Mouse (Mus musculus) stomach, embryonic 14.5 days (tissue): ENCODE data around the gene Gba2. TPM values are rescaled to one million over a fixed set of nuclear protein-coding genes. Genes with fewer than 3 reads are reported as not detected.
A peak's percentile ranks its signal among the peaks of the same experiment; 100 is the strongest.

Source experiments
- ATAC-seq: fragments of 200-750 bp; cut with Nextera tagmentation; 2 replicates; pipeline ENCODE4 v1.8.0; 2017; ENCODE audit warnings: low read depth, moderate TSS enrichment; ENCODE audit not compliant: insufficient number of reproducible peaks, insufficient read depth, low FRiP score
- H3K27ac ChIP-seq: fragments of 300-500 bp; sonication (generic); 2 replicates; pipeline ENCODE4 v1.5.1; 2014; ENCODE audit warnings: mild to moderate bottlenecking, low read length, moderate library complexity, mixed read lengths
- H3K27me3 ChIP-seq: fragments of 300-500 bp; sonication (generic); 2 replicates; pipeline ENCODE4 v1.6.1; 2014; ENCODE audit warnings: low read length, control low read depth, mixed read lengths; ENCODE audit not compliant: control insufficient read depth, insufficient read depth
- H3K36me3 ChIP-seq: fragments of 300-500 bp; sonication (generic); 2 replicates; pipeline ENCODE4 v1.6.1; 2014; ENCODE audit warnings: mild to moderate bottlenecking, control low read depth, low read length, moderate library complexity, mixed read lengths; ENCODE audit not compliant: control insufficient read depth, insufficient read depth
- H3K4me1 ChIP-seq: fragments of 300-500 bp; sonication (generic); 2 replicates; pipeline ENCODE4 v1.6.1; 2014; ENCODE audit warnings: low read length, control low read depth, mixed read lengths; ENCODE audit not compliant: control insufficient read depth, insufficient read depth
- H3K4me2 ChIP-seq: fragments of 300-500 bp; sonication (generic); replicated peaks from 2 replicates; pipeline ENCODE4 v1.6.1; 2014; ENCODE audit warnings: low read depth, low read length, control low read depth
- H3K4me3 ChIP-seq: fragments of 300-500 bp; sonication (generic); 2 replicates; pipeline ENCODE4 v1.5.1; 2014; ENCODE audit warnings: low read depth, low read length, control low read depth
- H3K9ac ChIP-seq: fragments of 300-500 bp; sonication (generic); replicated peaks from 2 replicates; pipeline ENCODE4 v1.6.1; 2014; ENCODE audit warnings: low read depth, mild to moderate bottlenecking, control low read depth, low read length, moderate library complexity, mixed read lengths
- H3K9me3 ChIP-seq: fragments of 300-500 bp; sonication (generic); 2 replicates; pipeline ENCODE4 v1.6.1; 2016; ENCODE audit warnings: low read depth, low read length, control low read depth; ENCODE audit not compliant: control insufficient read depth
- WGBS: fragments of 180-500 bp; shearing (Covaris S2); extraction: QIAGEN DNeasy Blood & Tissue Kit; methylation state at CpG from one replicate; pipeline ENCODE4 v1.1.7; 2014; 5-methylcytosine and 5-hydroxymethylcytosine counted together
- polyA plus RNA-seq: library from polyadenylated mRNA; unstranded; fragments of >200 nt; fragmentation: Nextera tagmentation; extraction: Ambion mirVana; gene quantifications from 2 replicates; pipeline ENCODE4 v1.2.1, GENCODE M21; 2014

Gba2 gene
- polyA plus RNA-seq, 1 experiment from 2014 or later: 13.8 TPM

DNA sequence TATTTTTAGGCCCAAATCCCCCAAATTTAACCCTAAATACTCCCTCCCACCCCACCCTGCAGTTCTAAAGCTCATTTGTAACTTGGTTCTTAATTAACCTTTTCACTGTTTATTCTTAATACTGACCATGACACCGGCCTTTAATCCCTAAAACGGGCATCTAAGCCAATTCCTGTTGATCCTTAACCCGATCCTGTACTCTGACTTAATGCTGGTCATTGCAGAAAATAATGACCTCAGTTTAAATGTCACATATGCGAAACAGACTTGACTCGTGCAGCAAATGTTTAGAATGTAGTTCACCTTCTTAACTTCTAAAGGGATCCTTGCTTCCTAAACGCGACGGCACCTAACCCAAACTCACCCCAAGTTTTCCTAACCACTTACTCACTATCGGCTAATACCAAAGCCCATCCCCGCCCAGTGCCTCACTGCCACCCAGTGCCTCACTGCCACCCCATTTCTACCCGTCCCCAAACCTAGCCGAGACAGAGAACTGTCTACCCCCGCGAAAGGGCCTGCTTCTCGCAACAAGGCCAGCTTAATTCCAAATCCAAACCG lies 17.2 kb downstream of the Gba2 start:
- 2% methylated on average over 16 of the region's 16 CpGs for WGBS
- H3K4me3 ChIP-seq: peak overlapping the region; percentile 82
- peak overlapping the region; percentile 82 for H3K4me2 ChIP-seq
- H3K9ac ChIP-seq: peak overlapping the region; percentile 92
- H3K27me3 ChIP-seq: no peaks in the 10 kb centered on the region
- H3K4me1 ChIP-seq: peaks cover 48% of the 10 kb centered on the region
- H3K9me3 ChIP-seq: no peaks in the 10 kb centered on the region
- peak overlapping the region; percentile 100 for H3K27ac ChIP-seq
- ATAC-seq: no peak; the same call in 1 of the 2 replicates
- peaks cover 27% of the 10 kb centered on the region for H3K36me3 ChIP-seq

DNA sequence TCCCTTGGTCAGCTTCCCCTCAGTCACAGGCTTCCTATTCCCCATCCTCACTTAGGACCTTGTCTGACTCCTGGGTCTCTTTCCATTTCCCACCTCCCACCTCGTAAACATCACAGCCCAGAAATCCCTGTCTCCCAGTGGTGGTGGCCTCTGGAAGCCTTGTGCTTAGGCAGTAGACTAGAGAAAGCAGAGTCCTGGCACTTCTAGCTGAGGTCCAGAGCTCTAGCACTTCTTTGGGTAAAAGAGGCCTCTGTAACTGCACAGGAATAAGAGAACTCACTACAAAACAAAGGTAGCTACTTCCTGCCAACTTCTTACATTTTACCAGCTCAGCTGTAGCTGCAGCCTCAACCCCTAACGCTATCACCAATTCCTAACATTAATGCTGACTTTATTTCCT lies 17.7 kb downstream of the Gba2 start:
- no peak for ATAC-seq
- Histone ChIP-seq H3K9me3 (no peaks in the 10 kb centered on the region), H3K9ac (peak overlapping the region; percentile 92; the same call in 1 of the 2 replicates), H3K4me2 (peak overlapping the region; percentile 82), H3K36me3 (peaks cover 27% of the 10 kb centered on the region), H3K4me3 (peak overlapping the region; percentile 82), H3K27ac (peak overlapping the region; percentile 100; the same call in 1 of the 2 replicates), H3K27me3 (no peaks in the 10 kb centered on the region), H3K4me1 (peaks cover 48% of the 10 kb centered on the region)
- 24% methylated on average over 2 of the region's 2 CpGs for WGBS

- Histone ChIP-seq H3K4me1 (peaks cover 48% of the 10 kb centered on the region), H3K9ac (peak overlapping the region; percentile 11; the same call in 1 of the 2 replicates), H3K36me3 (peaks cover 27% of the 10 kb centered on the region), H3K4me3 (peak overlapping the region; percentile 82), H3K27me3 (no peaks in the 10 kb centered on the region), H3K4me2 (peak overlapping the region; percentile 82), H3K9me3 (no peaks in the 10 kb centered on the region), H3K27ac (peak overlapping the region; percentile 11; the same call in 1 of the 2 replicates)
- WGBS: 36% methylated on average over 6 of the region's 6 CpGs
- no peak for ATAC-seq
These were observed 18.4 kb downstream of the Gba2 start for GRCm38 (mm10) chr4:43560243-43560611.

GRCm38 (mm10) chr4:43559519-43560242 lies 19.0 kb downstream of the Gba2 start:
- ATAC-seq: no peak
- H3K4me1 ChIP-seq: peaks cover 48% of the 10 kb centered on the region
- peaks cover 27% of the 10 kb centered on the region for H3K36me3 ChIP-seq
- peak overlapping the region; percentile 11; the same call in 1 of the 2 replicates for H3K27ac ChIP-seq
- peak overlapping the region; percentile 82 for H3K4me2 ChIP-seq
- H3K9ac ChIP-seq: no peak overlapping the region; the same call in 1 of the 2 replicates
- H3K4me3 ChIP-seq: peak overlapping the region; percentile 82
- H3K27me3 ChIP-seq: no peaks in the 10 kb centered on the region
- WGBS: 59% methylated on average over 13 of the region's 13 CpGs
- H3K9me3 ChIP-seq: no peaks in the 10 kb centered on the region

GRCm38 (mm10) chr4:43558631-43559356 lies 19.9 kb downstream of the Gba2 start:
- Histone ChIP-seq H3K9ac (no peak overlapping the region), H3K36me3 (peaks cover 30% of the 10 kb centered on the region)

GRCm38 (mm10) chr4:43558028-43558630 lies 20.5 kb downstream of the Gba2 start:
- no peak for ATAC-seq
- WGBS: 20% methylated on average over 5 of the region's 5 CpGs
- no peaks in the 10 kb centered on the region for H3K27me3 ChIP-seq
- peak overlapping the region; percentile 88 for H3K27ac ChIP-seq
- H3K4me3 ChIP-seq: peak overlapping the region; percentile 82; the same call in 1 of the 2 replicates
- H3K9ac ChIP-seq: peak overlapping the region; percentile 22
- no peaks in the 10 kb centered on the region for H3K9me3 ChIP-seq
- peaks cover 35% of the 10 kb centered on the region for H3K36me3 ChIP-seq
- peaks cover 37% of the 10 kb centered on the region for H3K4me1 ChIP-seq
- H3K4me2 ChIP-seq: peak overlapping the region; percentile 82

More at GRCm38 (mm10) chr4:43558631-43559356, 19.9 kb downstream of the Gba2 start:
- Histone ChIP-seq H3K4me2 (peak overlapping the region; percentile 82), H3K4me1 (peaks cover 43% of the 10 kb centered on the region), H3K4me3 (peak overlapping the region; percentile 82), H3K27ac (peak overlapping the region; percentile 88), H3K27me3 (no peaks in the 10 kb centered on the region), H3K9me3 (no peaks in the 10 kb centered on the region)
- ATAC-seq: 0 out of 2 replicates have a peak, but pooled peaks have one; percentile 1
- WGBS: 13% methylated on average over 13 of the region's 13 CpGs

- no peaks in the 10 kb centered on the region for H3K9me3 ChIP-seq
- no peak for ATAC-seq
- no peak overlapping the region for H3K9ac ChIP-seq
- 93% methylated on average over 7 of the region's 7 CpGs for WGBS
- no peak overlapping the region for H3K4me3 ChIP-seq
- peaks cover 56% of the 10 kb centered on the region for H3K36me3 ChIP-seq
- no peaks in the 10 kb centered on the region for H3K27me3 ChIP-seq
- H3K4me1 ChIP-seq: peaks cover 34% of the 10 kb centered on the region
- no peak overlapping the region for H3K27ac ChIP-seq
- H3K4me2 ChIP-seq: no peak overlapping the region
These were observed 22.7 kb downstream of the Gba2 start for GRCm38 (mm10) chr4:43555926-43556325.

GRCm38 (mm10) chr4:43553891-43554290 lies 24.8 kb downstream of the Gba2 start:
- H3K27ac ChIP-seq: no peak overlapping the region
- no peak overlapping the region for H3K4me3 ChIP-seq
- H3K27me3 ChIP-seq: no peaks in the 10 kb centered on the region
- peaks cover 76% of the 10 kb centered on the region for H3K36me3 ChIP-seq
- H3K9me3 ChIP-seq: no peaks in the 10 kb centered on the region
- peaks cover 14% of the 10 kb centered on the region; the same call in 1 of the 2 replicates for H3K4me1 ChIP-seq
- ATAC-seq: no peak
- no peak overlapping the region for H3K4me2 ChIP-seq
- no peak overlapping the region for H3K9ac ChIP-seq
